Mouse (Mus musculus) adrenal gland, postnatal 4 days (tissue): Measurements from ENCODE around the gene Inpp5d. TPM values are rescaled to one million over a fixed set of nuclear protein-coding genes. Genes with fewer than 3 reads are reported as not detected.

Experiments
- DNase-seq, 2 experiments: peaks; one replicate each; pipeline ENCODE4 v3.0.0; 2021 to 2022; ENCODE audit warnings: low spot score in 2 of 2, mixed read lengths in 2 of 2
- total RNA-seq, 2 experiments: library from RNA; stranded (reverse); gene quantifications; 2 replicates each; pipeline ENCODE4 v1.2.3; 2021

The Inpp5d gene
- total RNA-seq, 2 experiments from 2014 or later = 21.5 to 22.3 TPM

GRCm38 (mm10) chr1:87766233-87766632 lies 146.1 kb downstream of the Inpp5d start:
- no peak for DNase-seq

DNA sequence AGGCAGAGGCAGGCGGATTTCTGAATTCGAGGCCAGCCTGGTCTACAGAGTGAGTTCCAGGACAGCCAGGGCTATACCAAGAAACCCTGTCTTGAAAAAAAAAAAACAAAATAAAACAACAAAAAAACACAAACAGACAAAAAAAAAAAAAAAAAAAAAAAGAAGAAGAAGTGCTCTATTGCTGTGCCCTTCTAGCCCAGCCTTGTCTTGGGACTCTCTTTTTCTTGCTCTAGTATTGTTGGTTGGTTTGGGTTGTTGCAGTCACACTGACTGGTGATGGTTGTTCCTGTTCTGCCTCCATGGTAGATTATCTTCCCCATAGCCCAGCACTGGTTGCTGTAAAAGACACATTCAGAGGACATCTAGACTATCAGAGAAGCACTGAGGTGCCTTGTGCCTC lies 149.2 kb downstream of the Inpp5d start:
- DNase-seq = no peak

Other genes starting within 250 kb of the Inpp5d start
- not detected for gene Kcnj13, start 225.6 kb upstream of the Inpp5d start, total RNA-seq
- not detected for gene Snorc, start 150.0 kb upstream of the Inpp5d start, total RNA-seq
- under 1 TPM; 0.22 to 0.23 TPM for gene Neu2, start 110.4 kb upstream of the Inpp5d start, total RNA-seq
- gene Ngef, start 46.4 kb upstream of the Inpp5d start, total RNA-seq = 1 to 10 TPM; 2.0 to 2.2 TPM
- 10 to 100 TPM; 41.8 to 44.7 TPM for gene Atg16l1, start 135.6 kb downstream of the Inpp5d start, total RNA-seq
- gene Sag, start 183.4 kb downstream of the Inpp5d start, total RNA-seq = 1 to 10 TPM; 1.7 to 2.0 TPM
- 10 to 100 TPM; 63.1 to 64.2 TPM for gene Dgkd, start 233.0 kb downstream of the Inpp5d start, total RNA-seq